Mouse (Mus musculus) ES-Bruce4 (cell line): ENCODE data around the gene Cep104.

Source experiments
- CTCF ChIP-seq: IDR thresholded peaks from one replicate; pipeline ENCODE4 v1.8.1; 2011; ENCODE audit warnings: low read depth, low read length
- EP300 ChIP-seq: IDR thresholded peaks from 2 replicates; pipeline ENCODE4 v1.6.1; 2011; ENCODE audit warnings: low read depth, low read length; ENCODE audit not compliant: insufficient read depth
- POLR2A ChIP-seq: IDR thresholded peaks from one replicate; pipeline ENCODE4 v1.8.1; 2011; ENCODE audit warnings: low read length; ENCODE audit not compliant: insufficient read depth

DNA sequence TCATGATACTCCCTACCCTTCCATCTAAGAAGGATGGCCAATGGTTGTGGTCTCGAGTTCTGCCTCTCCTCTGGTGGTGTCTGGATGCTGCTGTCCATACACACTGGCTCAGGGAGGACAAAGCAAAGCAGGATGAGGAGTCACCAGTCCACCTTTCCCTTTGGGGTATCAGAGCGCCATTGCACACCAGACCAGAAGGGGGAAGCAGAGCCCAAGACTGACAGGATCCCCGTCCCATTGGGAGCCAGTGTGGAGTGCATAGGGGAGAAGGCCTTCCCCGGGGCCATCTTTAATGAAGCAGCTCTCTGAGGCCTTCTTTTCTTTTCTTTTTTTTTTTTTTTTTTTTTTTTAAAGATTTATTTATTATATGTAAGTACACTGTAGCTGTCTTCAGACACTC is 78.1 kb downstream of the Cep104 start:
- TF ChIP-seq CTCF (peak; percentile 76), POLR2A (no peak), EP300 (no peak)
